Mouse (Mus musculus) kidney, embryonic 14.5 days (tissue): Measurements from ENCODE around the gene Ptcra. TPM values are rescaled to one million over a fixed set of nuclear protein-coding genes. Genes with fewer than 3 reads are reported as not detected.
"Not testable (repeated sequence)": the region's sequence is repeated elsewhere in the genome, so short reads cannot be mapped to it uniquely, and the experiment has no call there.

ENCODE experiments used
- ATAC-seq: fragments of 200-750 bp; cut with Nextera tagmentation; 2 replicates; pipeline ENCODE4 v1.8.0; 2017; ENCODE audit warnings: moderate number of reproducible peaks, mild to moderate bottlenecking, moderate TSS enrichment, moderate library complexity; ENCODE audit not compliant: low FRiP score, low TSS enrichment
- H3K27ac ChIP-seq: fragments of 300-500 bp; sonication (generic); 2 replicates; pipeline ENCODE4 v1.5.1; 2014; ENCODE audit warnings: low read depth, mild to moderate bottlenecking, low read length, moderate library complexity, mixed read lengths
- H3K27me3 ChIP-seq: fragments of 300-500 bp; sonication (generic); 2 replicates; pipeline ENCODE4 v1.6.1; 2014; ENCODE audit warnings: mild to moderate bottlenecking, low read length; ENCODE audit not compliant: control insufficient read depth, insufficient read depth
- H3K36me3 ChIP-seq: fragments of 300-500 bp; sonication (generic); 2 replicates; pipeline ENCODE4 v1.6.1; 2014; ENCODE audit warnings: low read length, mixed read lengths; ENCODE audit not compliant: control insufficient read depth, insufficient read depth
- H3K4me1 ChIP-seq: fragments of 300-500 bp; sonication (generic); 2 replicates; pipeline ENCODE4 v1.6.1; 2014; ENCODE audit warnings: low read length, mixed read lengths; ENCODE audit not compliant: control insufficient read depth, insufficient read depth
- H3K4me2 ChIP-seq: fragments of 300-500 bp; sonication (generic); replicated peaks from 2 replicates; pipeline ENCODE4 v1.6.1; 2014; ENCODE audit warnings: low read depth, mild to moderate bottlenecking, low read length
- H3K4me3 ChIP-seq: fragments of 300-500 bp; sonication (generic); 2 replicates; pipeline ENCODE4 v1.5.1; 2014; ENCODE audit warnings: mild to moderate bottlenecking, low read length
- H3K9ac ChIP-seq: fragments of 300-500 bp; sonication (generic); 2 replicates; pipeline ENCODE4 v1.6.1; 2014; ENCODE audit warnings: low read depth, mild to moderate bottlenecking, low read length, moderate library complexity
- H3K9me3 ChIP-seq: fragments of 300-500 bp; sonication (generic); 2 replicates; pipeline ENCODE4 v1.6.1; 2016; ENCODE audit warnings: low read length; ENCODE audit not compliant: control insufficient read depth
- WGBS: fragments of 180-500 bp; shearing (Covaris S2); extraction: QIAGEN DNeasy Blood & Tissue Kit; methylation state at CpG from one replicate; pipeline ENCODE4 v1.1.7; 2014; 5-methylcytosine and 5-hydroxymethylcytosine counted together
- polyA plus RNA-seq: library from polyadenylated mRNA; unstranded; fragments of >200 nt; fragmentation: Nextera tagmentation; extraction: Ambion mirVana; gene quantifications from 2 replicates; pipeline ENCODE4 v1.2.1, GENCODE M21; 2014

Ptcra gene
- polyA plus RNA-seq, 1 experiment from 2014 or later: 0.38 TPM

- WGBS: 12% methylated on average over 19 of the region's 20 CpGs
- peak overlapping the region; percentile 57 for H3K4me2 ChIP-seq
- peak overlapping the region; percentile 60 for H3K4me3 ChIP-seq
- no peaks in the 10 kb centered on the region for H3K27me3 ChIP-seq
- H3K27ac ChIP-seq: peak overlapping the region; percentile 44; the same call in 1 of the 2 replicates
- peaks cover 44% of the 10 kb centered on the region for H3K36me3 ChIP-seq
- no peak for ATAC-seq
- H3K9ac ChIP-seq: peak overlapping the region; percentile 78
- peaks cover 7% of the 10 kb centered on the region; the same call in 1 of the 2 replicates for H3K4me1 ChIP-seq
- no peaks in the 10 kb centered on the region for H3K9me3 ChIP-seq
Measured at GRCm38 (mm10) chr17:46773278-46774130, 10.0 kb upstream of the Ptcra start.

- ATAC-seq: peak; percentile 89
- no peaks in the 10 kb centered on the region for H3K9me3 ChIP-seq
- under 1% methylated on average over 50 of the region's 50 CpGs for WGBS
- H3K27ac ChIP-seq: peak within 1 kb of the TSS; percentile 44
- peak within 1 kb of the TSS; percentile 60 for H3K4me3 ChIP-seq
- peaks cover 7% of the 10 kb centered on the region; the same call in 1 of the 2 replicates for H3K4me1 ChIP-seq
- no peaks in the 10 kb centered on the region for H3K27me3 ChIP-seq
- H3K9ac ChIP-seq: peak within 1 kb of the TSS; percentile 78
- peak within 1 kb of the TSS; percentile 57 for H3K4me2 ChIP-seq
- H3K36me3 ChIP-seq: peaks cover 35% of the 10 kb centered on the region
Measured at GRCm38 (mm10) chr17:46772404-46773277, 9.1 kb upstream of the Ptcra start, which contains the start of gene 2310039H08Rik. Gene 2310039H08Rik, plus strand, starts transcription at chr17:46772635.

GRCm38 (mm10) chr17:46772038-46772403 lies 8.5 kb upstream of the Ptcra start:
- Histone ChIP-seq H3K4me1 (peaks cover 7% of the 10 kb centered on the region; the same call in 1 of the 2 replicates), H3K27me3 (no peaks in the 10 kb centered on the region), H3K9ac (peak overlapping the region; percentile 78; the same call in 1 of the 2 replicates), H3K27ac (peak overlapping the region; percentile 44), H3K36me3 (peaks cover 29% of the 10 kb centered on the region), H3K4me3 (peak overlapping the region; percentile 60), H3K4me2 (peak overlapping the region; percentile 57), H3K9me3 (no peaks in the 10 kb centered on the region)
- 8% methylated on average over 5 of the region's 5 CpGs for WGBS
- peak; percentile 45 for ATAC-seq

- peaks cover 27% of the 10 kb centered on the region for H3K36me3 ChIP-seq
- peak overlapping the region; percentile 78; the same call in 1 of the 2 replicates for H3K9ac ChIP-seq
- no peaks in the 10 kb centered on the region for H3K9me3 ChIP-seq
- no peak overlapping the region for H3K27ac ChIP-seq
- ATAC-seq: no peak
- peak overlapping the region; percentile 57 for H3K4me2 ChIP-seq
- H3K27me3 ChIP-seq: no peaks in the 10 kb centered on the region
- peak overlapping the region; percentile 60 for H3K4me3 ChIP-seq
- 61% methylated on average over 17 of the region's 17 CpGs for WGBS
- H3K4me1 ChIP-seq: peaks cover 7% of the 10 kb centered on the region; the same call in 1 of the 2 replicates
Measured at GRCm38 (mm10) chr17:46771616-46772015, 8.1 kb upstream of the Ptcra start.

- Histone ChIP-seq H3K4me1 (peaks cover 7% of the 10 kb centered on the region; the same call in 1 of the 2 replicates), H3K4me2 (no peak overlapping the region), H3K4me3 (no peak overlapping the region), H3K36me3 (peaks cover 21% of the 10 kb centered on the region), H3K27me3 (no peaks in the 10 kb centered on the region), H3K9ac (no peak overlapping the region), H3K9me3 (no peaks in the 10 kb centered on the region), H3K27ac (no peak overlapping the region)
- 91% methylated on average over 4 of the region's 4 CpGs for WGBS
- ATAC-seq: no peak
Measured at GRCm38 (mm10) chr17:46771025-46771424, 7.5 kb upstream of the Ptcra start.

GRCm38 (mm10) chr17:46770546-46770945 lies 7.0 kb upstream of the Ptcra start:
- no peak for ATAC-seq
- 92% methylated on average over 11 of the region's 11 CpGs for WGBS
- peaks cover 16% of the 10 kb centered on the region for H3K36me3 ChIP-seq
- no peak overlapping the region for H3K9ac ChIP-seq
- H3K4me2 ChIP-seq: no peak overlapping the region
- H3K4me3 ChIP-seq: no peak overlapping the region
- H3K4me1 ChIP-seq: peaks cover 7% of the 10 kb centered on the region; the same call in 1 of the 2 replicates
- no peaks in the 10 kb centered on the region for H3K27me3 ChIP-seq
- H3K27ac ChIP-seq: no peak overlapping the region
- no peaks in the 10 kb centered on the region for H3K9me3 ChIP-seq

GRCm38 (mm10) chr17:46767868-46768267 lies 4.4 kb upstream of the Ptcra start:
- Histone ChIP-seq H3K4me1 (peaks cover 4% of the 10 kb centered on the region; the same call in 1 of the 2 replicates), H3K27ac (no peak overlapping the region), H3K27me3 (no peaks in the 10 kb centered on the region), H3K36me3 (no peaks in the 10 kb centered on the region), H3K9me3 (no peaks in the 10 kb centered on the region), H3K4me3 (no peak overlapping the region), H3K4me2 (no peak overlapping the region), H3K9ac (no peak overlapping the region)
- 41% methylated on average over 8 of the region's 8 CpGs for WGBS
- ATAC-seq: no peak

- WGBS: 73% methylated on average over 8 of the region's 9 CpGs
- not testable (repeated sequence) for H3K4me1 ChIP-seq, H3K9ac ChIP-seq
Measured at GRCm38 (mm10) chr17:46764916-46765315, 1.4 kb upstream of the Ptcra start.

More at GRCm38 (mm10) chr17:46764916-46765315, 1.4 kb upstream of the Ptcra start:
- H3K27ac ChIP-seq, H3K4me3 ChIP-seq, H3K4me2 ChIP-seq, H3K9me3 ChIP-seq, ATAC-seq, H3K36me3 ChIP-seq, H3K27me3 ChIP-seq: not testable (repeated sequence)
